Mouse (Mus musculus) ovary, postnatal 36 days (tissue): ENCODE results near the gene Lexm.

Experiments used
- DNase-seq: peaks from one replicate; pipeline ENCODE4 v3.0.0; 2022; ENCODE audit warnings: low spot score, mixed read lengths

Lexm gene

DNA sequence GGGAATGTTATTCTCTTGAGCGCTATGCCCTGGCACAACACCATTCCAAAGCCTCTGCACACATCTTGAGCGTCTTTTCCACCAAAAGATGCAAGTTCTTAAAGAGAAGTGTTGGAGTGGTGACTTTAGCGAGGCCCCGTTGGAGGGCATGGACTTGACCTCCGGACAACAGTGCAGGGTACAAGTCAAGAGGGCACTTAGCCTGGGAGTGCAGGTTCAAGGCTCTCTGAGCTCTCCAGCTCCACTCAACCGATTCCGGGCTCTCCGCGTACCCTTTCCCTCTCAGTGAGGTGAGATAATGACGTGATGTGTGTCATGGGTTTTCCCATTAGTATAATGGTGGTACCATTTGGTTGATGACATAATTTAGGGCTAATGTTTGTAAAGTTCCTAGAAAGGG is 7.2 kb upstream of the Lexm start:
- DNase-seq = no peak

DNA sequence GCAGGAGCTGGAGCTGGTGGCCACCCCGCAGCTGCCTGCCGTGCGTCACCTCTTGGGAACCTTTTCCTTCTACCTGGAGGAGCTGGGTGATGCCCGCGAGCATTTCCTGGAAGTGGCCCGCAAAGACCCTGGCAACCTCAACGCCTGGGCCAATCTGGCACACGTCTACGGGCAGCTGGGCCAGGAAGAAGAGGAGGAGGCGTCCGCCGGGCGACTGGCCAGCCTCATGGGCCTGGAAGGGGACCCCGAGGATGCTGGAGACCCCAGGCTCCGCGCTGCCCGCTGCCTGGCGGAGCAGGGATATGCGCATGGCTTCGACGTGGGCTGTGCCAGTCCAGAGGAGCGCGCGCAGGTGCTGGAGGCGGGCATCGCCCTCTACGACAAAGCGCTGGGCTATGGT is 5.7 kb upstream of the Lexm start:
- DNase-seq = no peak

DNA sequence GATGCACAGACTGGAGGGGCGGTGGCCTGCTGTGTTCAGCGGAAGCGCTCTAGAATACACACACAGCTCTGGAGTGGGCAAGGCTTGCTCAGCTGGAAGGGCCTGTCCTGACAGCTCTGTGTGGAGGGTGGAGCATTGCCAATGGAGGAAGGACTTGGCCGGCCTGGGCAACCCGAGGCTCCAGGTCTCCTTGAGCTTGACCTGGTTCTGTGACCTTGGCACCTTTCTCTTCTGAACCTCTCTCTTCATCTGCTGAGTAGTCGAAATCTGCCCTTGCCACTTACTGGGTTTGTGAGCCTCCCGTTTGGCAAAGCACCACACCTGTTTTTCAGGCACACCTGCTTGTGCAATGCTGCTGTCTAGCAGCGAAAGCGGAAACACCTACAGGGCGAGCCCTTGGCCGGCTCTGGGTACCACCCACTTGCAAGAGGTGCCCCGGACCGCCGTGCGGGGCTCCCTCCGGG is 5.0 kb upstream of the Lexm start, which contains the start of gene Ttc22:
Ttc22 (plus strand) TSS at position 403 of the 464 bp plus-strand sequence.
- DNase-seq = peak; percentile 19

DNA sequence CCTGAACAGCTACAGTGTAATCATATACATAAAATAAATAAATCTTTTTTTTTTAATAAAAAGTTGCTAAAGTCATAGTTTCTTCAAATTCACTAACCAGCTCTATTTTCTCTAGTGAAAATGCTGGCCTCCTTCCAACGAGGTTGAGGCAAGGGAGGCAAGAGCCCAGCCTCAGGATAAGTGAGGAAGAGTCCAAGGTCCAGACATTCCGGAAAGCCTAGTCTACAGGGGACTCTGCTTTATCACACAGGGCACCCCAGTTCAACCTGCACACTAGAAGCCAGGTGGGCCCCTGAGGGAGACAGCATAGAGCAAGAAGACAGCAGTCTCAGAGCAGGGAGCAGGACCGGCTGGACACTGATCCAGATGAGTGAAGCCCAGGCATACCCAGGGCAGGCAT is 4.4 kb upstream of the Lexm start:
- DNase-seq = no peak

DNA sequence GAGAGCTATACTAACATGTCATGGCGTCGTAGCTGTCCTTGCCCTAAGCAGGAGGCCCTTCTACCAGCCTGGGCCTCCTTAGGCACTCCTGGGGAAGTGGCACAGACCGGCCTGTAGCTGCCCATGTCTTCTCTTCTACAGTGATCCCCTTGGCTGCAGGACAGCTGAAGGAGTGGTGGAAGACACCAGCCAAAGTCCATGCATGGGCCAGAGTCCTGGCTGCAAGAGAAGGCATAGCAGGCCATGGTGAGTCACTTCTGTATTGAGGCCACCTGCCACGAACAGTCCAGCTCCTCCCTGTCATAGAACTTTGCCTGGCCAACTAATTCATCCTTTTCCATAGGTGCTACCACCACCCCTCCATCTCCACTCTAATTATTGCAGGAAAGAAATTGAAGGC is 1.9 kb upstream of the Lexm start:
- no peak for DNase-seq

DNA sequence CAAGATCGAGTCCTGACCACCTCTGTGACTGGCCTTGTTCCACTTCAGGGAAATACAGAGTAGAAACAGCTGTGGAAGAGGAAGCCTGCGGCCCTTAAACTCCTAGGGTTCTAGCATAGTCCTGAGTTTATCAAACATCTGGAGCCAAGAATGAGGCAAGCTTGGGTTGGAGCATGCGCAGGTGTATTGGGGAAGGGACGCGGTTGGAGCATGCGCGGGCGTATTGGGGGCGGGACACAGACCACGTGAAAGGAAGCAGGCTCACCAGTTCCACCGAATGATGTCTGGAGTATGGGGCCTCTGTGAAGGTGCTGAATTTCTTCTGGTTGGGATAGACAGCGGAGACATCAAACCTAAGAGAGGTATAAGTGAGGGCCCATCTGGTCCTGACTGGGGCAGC is 1.4 kb downstream of the Lexm start:
- DNase-seq = no peak

DNA sequence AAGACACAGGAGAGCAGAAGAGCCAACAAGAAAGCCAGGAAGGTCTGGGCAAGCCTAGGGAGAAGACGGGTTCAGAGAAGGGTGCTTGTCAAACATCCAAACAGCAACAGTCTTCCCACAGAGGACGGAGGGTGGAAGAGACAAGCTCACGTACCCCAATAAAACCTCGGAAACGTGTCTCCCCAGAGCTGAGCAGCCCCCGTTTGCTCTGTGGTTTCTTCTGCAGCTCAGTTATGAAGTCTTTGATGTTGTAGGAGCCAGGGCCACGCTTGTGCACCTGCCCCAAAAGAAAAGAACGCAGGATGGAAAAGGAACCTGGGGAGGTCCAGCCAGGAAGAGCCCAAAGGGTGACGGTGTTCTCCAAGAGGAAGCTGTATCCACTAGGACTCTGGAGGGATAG is 2.2 kb downstream of the Lexm start:
- DNase-seq = no peak

DNA sequence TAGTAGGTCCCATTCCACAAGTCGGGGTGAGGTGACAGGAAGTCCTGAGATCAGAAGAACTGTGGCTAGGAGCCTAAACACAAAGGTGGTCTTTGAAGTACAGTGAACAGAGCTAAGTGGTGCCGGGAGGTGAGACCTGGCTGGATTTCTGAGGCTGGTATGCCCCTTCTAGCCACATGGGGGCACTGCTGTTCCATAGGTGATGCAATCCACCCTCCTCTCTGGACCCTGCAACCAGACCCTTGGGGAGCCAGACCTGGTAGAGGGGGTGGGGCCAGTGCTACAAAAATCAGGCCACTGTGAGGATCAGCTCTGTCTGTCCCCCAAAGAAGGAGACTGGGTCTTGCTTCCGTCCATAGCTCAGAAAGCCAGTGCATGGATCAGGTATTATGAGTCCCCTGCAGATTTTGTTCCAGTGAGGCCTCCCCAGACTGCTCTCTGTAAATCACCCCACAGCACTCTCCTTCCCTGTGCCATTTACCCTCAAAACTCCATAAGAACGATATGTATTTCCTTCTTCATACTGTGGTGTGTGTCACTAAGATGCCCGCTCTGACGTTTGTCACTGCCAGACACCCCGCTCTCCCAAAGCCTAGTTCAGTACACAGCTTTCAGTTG is 2.8 kb downstream of the Lexm start:
- peak; percentile 61 for DNase-seq

DNA sequence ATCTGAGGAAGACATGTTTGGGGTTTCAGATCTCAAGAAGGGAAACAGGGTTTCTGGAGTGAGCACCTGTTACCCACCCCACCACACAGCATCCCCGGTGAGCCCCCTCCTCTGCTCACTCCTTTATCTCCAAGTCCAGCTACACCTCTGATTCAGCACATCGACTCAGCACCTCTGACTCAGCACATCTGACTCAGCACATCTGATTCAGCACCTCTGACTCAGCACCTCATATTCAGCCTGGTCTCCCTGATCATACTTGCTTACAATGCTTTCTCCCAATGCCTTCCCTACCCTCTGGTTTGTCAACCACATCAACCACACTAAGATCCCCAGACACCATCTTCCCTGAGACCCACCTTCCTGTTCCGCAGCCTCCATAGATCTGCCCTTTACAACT is 3.5 kb downstream of the Lexm start:
- no peak for DNase-seq

DNA sequence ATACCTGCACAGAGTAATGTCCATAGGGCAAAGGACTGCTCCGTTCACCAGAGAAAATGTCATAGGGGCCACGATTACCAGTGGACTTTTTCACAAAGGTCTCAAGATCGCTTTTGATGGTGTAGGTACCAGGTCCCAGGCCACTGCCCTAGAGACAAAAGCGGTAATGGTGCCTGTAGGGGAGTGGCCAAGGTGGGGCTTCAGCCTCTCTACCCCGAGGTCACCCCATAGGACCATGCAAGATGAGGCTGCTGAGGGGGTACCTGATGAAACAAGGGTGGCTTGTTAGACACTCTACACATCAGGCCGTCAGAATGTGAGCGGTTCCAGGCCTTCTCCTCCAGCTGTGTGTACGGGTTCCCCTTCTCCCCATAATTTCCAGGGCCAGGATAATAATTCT is 3.9 kb downstream of the Lexm start:
- DNase-seq = no peak

DNA sequence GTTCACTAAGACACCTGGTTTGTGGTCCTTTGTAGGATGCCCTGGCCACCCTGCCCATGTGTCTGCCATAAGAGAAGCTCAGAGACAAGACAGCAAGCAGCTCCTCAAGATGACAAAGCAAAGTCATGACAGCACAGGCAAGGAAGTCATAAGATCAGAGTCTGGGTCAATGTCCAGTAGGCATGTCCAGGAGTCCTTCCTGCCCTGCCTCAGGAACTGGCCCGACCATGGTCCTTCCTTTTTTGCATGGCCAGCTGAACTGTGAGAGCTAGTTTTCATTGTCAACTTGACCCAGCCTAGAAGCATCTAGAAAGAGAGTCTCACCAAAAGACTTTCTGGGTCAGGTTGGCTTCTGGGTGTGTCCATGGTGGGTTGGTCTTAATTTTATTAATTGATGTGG is 9.1 kb downstream of the Lexm start:
- DNase-seq = no peak

DNA sequence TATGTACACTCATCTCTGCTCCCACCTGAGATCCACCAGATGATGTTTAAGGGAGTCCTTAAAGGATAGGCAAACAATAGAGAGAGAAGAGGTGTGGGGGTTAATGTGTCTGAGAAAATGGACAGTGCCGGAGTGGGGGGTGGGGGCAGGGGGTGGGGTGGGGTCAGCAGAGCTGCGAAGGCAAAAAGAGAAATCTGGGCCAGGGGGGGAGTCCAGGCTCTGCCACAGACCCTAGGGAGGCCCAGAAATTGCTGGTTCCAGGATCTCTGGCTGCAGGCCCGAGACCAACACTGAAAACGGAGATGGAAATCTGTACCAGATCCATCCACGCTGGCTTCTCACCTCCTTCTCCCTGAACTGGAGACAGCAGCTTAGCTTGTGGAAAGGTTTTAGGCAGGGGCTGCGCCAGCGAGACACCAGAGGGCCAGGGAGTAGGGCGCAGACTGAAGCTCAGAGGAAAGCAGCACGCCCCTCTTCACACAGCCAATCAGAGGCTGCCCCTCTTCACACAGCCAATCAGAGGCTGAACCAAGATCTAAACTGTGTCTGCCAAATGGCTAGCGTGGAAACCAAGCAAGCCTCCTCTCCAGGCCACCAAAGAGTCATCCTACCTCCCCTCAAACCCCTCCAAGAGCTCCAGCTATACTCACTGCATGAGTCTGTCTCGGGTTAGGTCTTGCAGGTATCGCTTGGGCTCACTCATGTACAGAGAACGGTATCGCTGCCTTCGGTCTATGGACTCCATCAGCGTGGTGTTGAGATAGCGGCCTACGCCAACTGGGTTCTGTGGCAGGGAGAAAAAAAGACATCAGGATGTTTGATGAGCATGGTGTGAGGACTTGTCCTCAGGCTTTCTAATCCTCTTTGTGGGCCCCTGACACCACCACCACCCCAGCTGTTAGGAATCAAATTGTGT is 10.1 kb downstream of the Lexm start:
- DNase-seq = no peak

DNA sequence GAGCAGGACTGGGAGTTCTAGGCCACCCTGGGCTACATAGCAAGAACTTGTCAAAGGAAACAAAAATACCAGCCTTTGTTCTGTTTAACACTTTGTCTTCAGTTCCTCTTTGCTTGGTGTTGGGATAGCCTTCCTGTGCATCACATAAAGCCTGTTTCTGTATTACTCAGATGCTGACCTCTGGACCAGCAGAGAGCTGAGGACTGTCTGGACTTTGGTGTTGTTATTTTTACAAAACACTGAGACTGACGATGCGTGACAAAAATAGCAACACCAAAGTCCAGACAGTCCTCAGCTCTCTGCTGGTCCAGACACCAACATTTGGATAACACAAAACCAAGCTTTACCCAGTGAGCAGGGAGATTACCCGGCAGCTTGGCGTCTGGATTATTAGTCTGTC is 16.3 kb downstream of the Lexm start:
- no peak for DNase-seq

DNA sequence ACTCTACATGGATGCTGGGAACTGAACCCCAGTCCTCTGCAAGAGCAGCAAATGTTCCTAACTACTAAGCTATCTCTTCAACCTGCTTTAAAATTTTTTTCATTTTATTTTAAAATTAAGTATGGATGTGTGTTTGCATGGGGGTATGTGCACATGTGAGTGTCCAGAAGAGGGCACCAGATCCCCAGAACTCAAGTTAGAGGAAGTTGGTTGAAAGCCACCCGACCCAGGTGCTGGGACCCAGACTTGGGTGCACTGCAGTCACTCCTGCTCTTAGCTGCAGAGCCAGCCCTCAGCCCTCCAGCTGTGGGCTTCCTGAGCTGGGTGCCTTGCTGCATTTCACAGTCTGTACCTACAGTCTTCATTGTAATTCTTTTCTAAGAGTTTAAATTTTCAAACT is 17.6 kb downstream of the Lexm start:
- no peak for DNase-seq

DNA sequence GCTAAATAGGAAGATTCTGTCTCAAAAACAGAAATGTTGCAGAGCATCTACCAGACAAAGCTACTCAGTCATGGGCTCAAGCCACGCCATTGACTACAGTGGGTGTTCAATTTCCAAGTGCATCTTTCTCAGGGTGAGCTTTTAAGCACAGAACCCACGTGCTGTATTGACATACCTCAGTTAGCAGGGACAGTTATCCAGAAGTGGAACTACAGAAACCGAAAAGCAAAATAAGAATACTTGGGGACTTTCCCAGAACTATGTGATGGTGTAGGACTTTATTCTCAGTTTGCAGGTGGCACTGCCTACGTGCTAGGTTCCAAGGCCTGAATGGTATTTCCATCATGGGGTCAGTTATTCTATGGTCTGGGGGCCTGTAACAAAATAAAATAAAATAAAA is 19.3 kb downstream of the Lexm start:
- no peak for DNase-seq

DNA sequence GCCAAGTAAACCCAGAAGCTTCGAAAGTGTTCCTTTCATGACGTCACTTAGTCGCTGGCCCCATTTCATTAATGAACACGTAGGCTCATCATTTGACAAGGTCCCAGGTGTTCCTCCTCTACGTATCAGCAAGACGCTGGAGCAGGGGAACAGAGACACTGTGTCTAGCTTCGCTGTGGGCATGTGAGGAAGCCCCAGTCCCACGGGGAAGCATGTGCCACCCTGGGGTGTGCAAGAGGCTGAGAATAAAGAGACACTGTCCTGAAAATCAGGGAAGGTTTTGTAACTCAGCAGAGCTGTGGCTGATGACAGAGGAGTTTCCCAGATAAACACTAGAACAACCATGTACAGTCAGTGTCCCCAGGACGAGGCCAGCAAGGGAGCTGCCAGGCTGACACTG is 20.0 kb downstream of the Lexm start:
- no peak for DNase-seq

DNA sequence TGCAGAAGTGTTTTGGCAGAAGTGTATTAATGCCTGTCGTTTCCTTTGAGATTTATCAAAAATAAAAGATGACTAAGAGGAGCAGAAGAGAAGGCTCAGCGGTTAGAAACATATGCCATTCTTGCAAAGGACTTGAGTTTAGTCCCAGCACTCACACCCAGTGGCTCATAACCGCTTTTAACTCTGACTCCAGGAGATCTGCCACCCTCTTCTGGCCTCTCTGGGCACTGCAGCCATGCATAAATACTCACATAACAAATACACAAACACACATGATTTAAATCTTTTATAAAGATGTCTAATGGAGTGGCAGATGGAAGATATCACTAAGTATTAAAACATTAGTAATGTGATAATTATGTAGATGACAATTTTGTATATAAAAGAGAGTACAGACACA is 20.8 kb downstream of the Lexm start:
- no peak for DNase-seq

DNA sequence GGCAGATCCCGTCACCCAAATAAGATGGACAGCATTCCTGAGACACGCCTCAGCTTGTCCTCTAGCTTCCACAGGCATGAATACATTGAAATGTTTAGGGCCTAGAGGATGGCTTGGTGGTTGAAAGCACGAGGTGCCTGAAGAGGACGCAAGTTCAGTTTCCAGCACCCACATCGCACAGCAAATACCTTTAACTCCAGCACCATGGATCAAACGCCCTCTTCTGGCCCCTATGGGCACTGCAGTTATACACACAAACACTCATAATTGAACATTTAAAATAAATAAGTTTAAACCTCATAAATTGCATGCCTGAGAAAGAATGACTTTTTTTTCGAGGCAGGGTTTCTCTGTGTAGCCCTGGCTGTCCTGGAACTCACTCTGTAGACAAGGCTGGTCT is 23.4 kb downstream of the Lexm start:
- no peak for DNase-seq

DNA sequence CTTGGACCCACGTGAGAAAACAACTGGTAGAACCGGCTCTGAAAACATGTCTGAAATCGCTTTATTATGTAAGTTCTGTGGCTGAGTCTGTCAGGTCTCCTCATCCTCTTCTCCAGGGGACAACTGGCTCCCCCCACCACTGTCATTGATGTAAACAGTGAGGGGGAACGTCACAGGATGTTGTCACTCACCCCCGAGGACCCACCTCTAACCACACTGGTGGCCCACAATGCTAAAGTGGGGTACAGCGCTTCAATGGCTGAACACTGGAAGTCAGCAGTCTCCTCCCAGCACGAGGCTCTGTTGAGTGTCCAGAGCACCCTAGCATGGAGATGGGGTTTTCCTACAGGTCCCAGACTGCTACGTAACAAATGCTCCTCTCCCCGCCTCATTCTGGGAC is 26.2 kb downstream of the Lexm start:
- no peak for DNase-seq

DNA sequence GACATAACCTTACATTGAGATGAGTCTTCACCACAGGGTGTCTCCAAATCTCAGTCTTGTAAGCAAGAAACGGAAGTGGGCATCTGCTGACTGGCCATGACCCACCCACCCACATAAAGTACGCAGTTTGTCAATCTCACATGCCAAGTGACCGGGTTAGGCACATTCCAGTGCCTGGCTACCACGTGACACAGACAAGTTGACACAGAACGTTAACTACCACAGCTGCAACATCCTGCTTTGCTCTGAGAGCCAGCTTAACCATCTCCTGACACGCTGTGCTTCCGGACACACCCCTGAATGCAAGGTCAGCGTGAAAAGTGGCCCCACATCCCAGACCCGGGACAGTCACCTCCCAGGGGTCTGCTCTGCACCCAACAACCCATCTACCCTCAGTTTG is 26.9 kb downstream of the Lexm start:
- no peak for DNase-seq

DNA sequence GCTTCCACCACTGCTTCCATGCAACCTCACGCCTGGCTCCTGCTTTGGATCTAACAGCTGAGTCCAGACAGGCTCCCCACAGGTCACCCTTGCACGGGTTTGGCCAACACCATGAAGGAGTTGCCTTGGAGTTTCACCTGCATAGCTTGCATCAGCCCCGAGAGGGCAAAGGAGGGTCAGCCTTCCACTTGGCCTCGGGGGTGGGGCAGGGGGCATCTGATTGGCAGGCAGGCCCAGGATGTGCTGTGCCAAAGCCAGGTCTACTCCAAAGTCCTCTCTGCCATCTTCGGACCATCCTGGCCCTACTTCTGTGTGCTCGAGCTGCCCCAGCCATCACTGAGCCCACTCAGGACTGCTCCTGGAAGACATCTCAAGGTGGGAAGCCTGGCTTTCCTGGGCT is 30.0 kb downstream of the Lexm start:
- DNase-seq = no peak

DNA sequence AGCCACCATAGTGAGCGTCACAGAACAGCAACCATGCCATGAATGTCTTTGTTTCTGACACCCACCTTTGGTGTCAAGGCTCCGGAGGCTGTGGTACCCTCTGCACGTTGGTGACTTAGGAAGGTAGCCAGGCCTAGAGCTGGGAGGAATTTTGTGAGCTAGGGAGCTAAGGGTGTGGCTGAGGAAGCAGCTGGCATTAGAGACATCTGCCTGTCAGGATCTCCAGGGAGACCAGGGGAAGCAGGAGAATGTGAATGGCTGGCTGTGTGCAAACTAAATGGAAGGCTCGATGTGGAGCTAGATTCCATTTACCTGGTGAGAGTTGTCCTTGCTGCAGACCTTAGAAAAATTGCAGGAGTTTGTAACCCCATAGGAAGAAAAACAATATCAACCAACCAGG is 32.4 kb downstream of the Lexm start:
- no peak for DNase-seq

DNA sequence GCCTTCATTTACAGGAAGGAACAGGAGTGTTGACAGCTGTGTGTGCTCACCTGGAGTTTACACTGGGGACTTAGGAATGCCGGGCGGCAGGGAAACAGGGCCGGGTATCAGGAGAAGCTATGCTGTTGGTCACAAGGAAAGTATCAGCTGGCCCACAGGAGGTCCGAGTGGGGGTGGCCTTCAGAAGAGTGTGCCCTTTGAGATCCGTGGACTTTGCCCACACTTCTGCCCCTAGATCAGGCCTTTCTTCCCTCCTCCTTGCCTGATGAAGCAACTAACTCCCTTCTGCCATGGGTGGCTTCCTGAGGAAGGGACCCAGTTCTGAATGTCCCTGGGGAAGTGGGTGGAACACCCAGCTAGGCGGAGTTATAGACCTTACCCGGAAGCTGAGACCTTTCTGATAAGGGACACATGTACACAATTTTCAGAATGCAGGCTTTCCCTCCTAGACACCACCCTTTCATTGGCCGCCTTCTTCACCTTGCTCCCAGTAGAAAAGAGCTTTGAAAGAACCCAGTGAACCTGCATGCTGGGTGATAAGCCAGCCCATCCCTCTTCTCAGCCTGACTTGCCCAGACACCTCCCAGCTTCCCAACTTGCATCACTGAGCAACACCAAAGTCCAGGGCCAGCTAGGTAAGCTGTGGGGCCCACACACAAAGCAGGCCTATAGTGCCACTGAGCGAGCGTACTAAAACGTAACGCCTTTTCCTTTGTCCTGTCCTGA is 34.5 kb downstream of the Lexm start:
- DNase-seq = no peak
